Mouse (Mus musculus) liver, adult 2 months (tissue): ENCODE data around the gene Zfp668. TPM values are rescaled to one million over a fixed set of nuclear protein-coding genes. Genes with fewer than 3 reads are reported as not detected.

Experiments used
- DNase-seq: peaks from one replicate; pipeline ENCODE4 v3.0.0-alpha.2; 2011; ENCODE audit warnings: low read depth, low spot score; ENCODE audit errors: extremely low read depth
- H3K27ac ChIP-seq: fragments of 200-500 bp; replicated peaks from 2 replicates; pipeline ENCODE4 v1.5.1; 2012; ENCODE audit warnings: low read depth, mild to moderate bottlenecking, control low read depth, inconsistent platforms, low read length; ENCODE audit not compliant: insufficient read depth
- H3K27me3 ChIP-seq: fragments of 200-500 bp; 2 replicates; pipeline ENCODE4 v1.6.1; 2012; ENCODE audit warnings: mild to moderate bottlenecking, moderate library complexity, low read length, inconsistent platforms; ENCODE audit not compliant: control insufficient read depth, insufficient read depth
- H3K36me3 ChIP-seq: fragments of 200-500 bp; 2 replicates; pipeline ENCODE4 v1.6.1; 2012; ENCODE audit warnings: low read length, inconsistent platforms; ENCODE audit not compliant: control insufficient read depth, insufficient read depth
- H3K4me1 ChIP-seq: fragments of 200-500 bp; 2 replicates; pipeline ENCODE4 v1.6.1; 2011; ENCODE audit warnings: low read length; ENCODE audit not compliant: control insufficient read depth, insufficient read depth
- H3K4me3 ChIP-seq: fragments of 200-500 bp; 2 replicates; pipeline ENCODE4 v1.5.1; 2011; ENCODE audit warnings: low read depth, mild to moderate bottlenecking, control low read depth, low read length, moderate library complexity; ENCODE audit not compliant: insufficient read depth
- H3K79me2 ChIP-seq: fragments of 200-500 bp; 2 replicates; pipeline ENCODE4 v1.6.1; 2012; ENCODE audit warnings: inconsistent platforms, mild to moderate bottlenecking, low read length, moderate library complexity; ENCODE audit not compliant: control insufficient read depth, insufficient read depth
- H3K9ac ChIP-seq: fragments of 200-500 bp; 2 replicates; pipeline ENCODE4 v1.6.1; 2012; ENCODE audit warnings: low read depth, mild to moderate bottlenecking, control low read depth, inconsistent platforms, low read length
- CTCF ChIP-seq: fragments of 200-500 bp; IDR thresholded peaks from 2 replicates; pipeline ENCODE4 v1.5.1; 2011; ENCODE audit warnings: low read depth, low read length, control low read depth
- POLR2A ChIP-seq: fragments of 200-500 bp; IDR thresholded peaks from 2 replicates; pipeline ENCODE4 v1.6.1; 2011; ENCODE audit warnings: low read length, control low read depth; ENCODE audit not compliant: insufficient read depth; ENCODE audit errors: extremely low read depth
- WGBS: fragments of 180-500 bp; shearing (Covaris S2); methylation state at CpG from one replicate; pipeline ENCODE4 v1.1.7; 2018; 5-methylcytosine and 5-hydroxymethylcytosine counted together
- polyA plus RNA-seq: library from polyadenylated mRNA; depleted of rRNA; stranded (reverse); fragments of >200 nt; gene quantifications from 2 replicates; pipeline ENCODE4 v1.2.3, GENCODE M21; 2012; rRNA removed
- total RNA-seq: library from RNA; depleted of rRNA; stranded (reverse); fragments of >200 nt; gene quantifications from 2 replicates; pipeline ENCODE4 v1.2.3, GENCODE M21; 2014; rRNA removed

The Zfp668 gene
- total RNA-seq (0.65 and 0.94 TPM in 2 replicates), polyA plus RNA-seq (2.1 and 2.2 TPM in 2 replicates)

DNA sequence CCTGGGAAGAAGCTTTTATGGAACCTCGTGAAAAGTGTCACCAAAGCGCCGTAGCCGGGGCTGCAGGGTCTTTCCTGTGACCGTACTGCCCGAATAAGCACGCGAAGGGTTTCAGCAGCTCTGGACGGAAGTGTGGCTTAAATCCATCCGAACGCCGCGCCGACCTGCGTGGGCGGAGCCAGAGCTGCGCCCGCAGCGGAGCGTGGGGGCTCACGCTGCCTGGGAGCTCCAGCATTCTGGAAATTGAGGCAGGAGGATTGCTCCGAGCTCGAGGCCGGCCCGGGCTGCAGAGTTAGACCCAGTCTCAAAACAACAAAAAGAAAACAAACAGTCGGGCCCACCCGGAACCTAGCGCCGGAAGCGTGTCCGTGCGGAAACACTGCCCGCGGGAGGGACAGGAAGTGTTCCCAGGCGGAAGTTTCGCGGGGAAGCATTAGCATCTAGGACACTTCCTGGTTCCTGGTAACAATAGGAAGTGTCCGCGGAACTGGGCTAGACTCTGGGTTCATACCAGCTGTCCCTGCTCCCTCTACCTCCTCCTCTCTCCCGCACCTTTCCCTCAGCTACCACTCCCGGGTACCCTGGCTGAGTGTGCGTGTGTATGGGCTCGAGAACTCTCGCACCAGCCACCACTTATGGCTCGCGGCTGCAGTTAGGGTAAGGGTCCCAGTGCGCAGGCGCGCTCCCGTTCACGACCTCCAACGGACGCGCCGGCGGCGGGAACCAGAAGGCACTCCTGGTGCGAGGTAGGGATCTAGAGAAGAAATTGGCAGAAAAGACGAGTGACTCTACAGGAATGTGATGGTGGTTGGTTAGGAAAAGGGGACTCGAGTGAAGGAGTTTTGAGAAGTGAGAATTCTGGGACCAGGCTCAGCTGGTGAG lies at the start of gene Zfp668:
Gene Zfp668 (minus strand): TSS at position 362 of the 882 bp plus-strand sequence.
- TF ChIP-seq POLR2A = peak; percentile 30; the same call in 1 of the 2 replicates
- TF ChIP-seq CTCF = no peak
- Histone ChIP-seq H3K4me1 (peaks cover 6% of the 10 kb centered on the region), H3K4me3 (peak within 1 kb of the TSS; percentile 94), H3K27ac (peak within 1 kb of the TSS; percentile 90), H3K79me2 (peaks cover 21% of the 10 kb centered on the region), H3K9ac (peak within 1 kb of the TSS; percentile 94), H3K27me3 (no peaks in the 10 kb centered on the region), H3K36me3 (peaks cover 7% of the 10 kb centered on the region)
- peak; percentile 89 for DNase-seq
- WGBS = under 1% methylated on average over 60 of the region's 60 CpGs

GRCm38 (mm10) chr7:127926066-127926465 lies 49.4 kb upstream of the Zfp668 start:
- DNase-seq = no peak
- Histone ChIP-seq H3K79me2 (no peaks in the 10 kb centered on the region), H3K9ac (no peak overlapping the region), H3K27me3 (no peaks in the 10 kb centered on the region), H3K27ac (no peak overlapping the region), H3K4me3 (no peak overlapping the region), H3K4me1 (peaks cover 21% of the 10 kb centered on the region), H3K36me3 (peaks cover 3% of the 10 kb centered on the region; the same call in 1 of the 2 replicates)
- TF ChIP-seq CTCF = no peak
- no peak for TF ChIP-seq POLR2A
- 78% methylated on average over 8 of the region's 8 CpGs for WGBS

- Histone ChIP-seq H3K4me1 (peaks cover 17% of the 10 kb centered on the region), H3K27me3 (no peaks in the 10 kb centered on the region), H3K9ac (no peak overlapping the region), H3K36me3 (peaks cover 3% of the 10 kb centered on the region; the same call in 1 of the 2 replicates), H3K27ac (no peak overlapping the region), H3K4me3 (no peak overlapping the region), H3K79me2 (no peaks in the 10 kb centered on the region)
- WGBS = 65% methylated on average over 5 of the region's 5 CpGs
- TF ChIP-seq CTCF (no peak), POLR2A (no peak)
- no peak for DNase-seq
Observed at GRCm38 (mm10) chr7:127925252-127925651, 48.6 kb upstream of the Zfp668 start.

- peaks cover 9% of the 10 kb centered on the region for H3K4me1 ChIP-seq
- 76% methylated on average over 5 of the region's 5 CpGs for WGBS
- no peaks in the 10 kb centered on the region for H3K79me2 ChIP-seq
- DNase-seq = no peak
- H3K36me3 ChIP-seq = peaks cover 3% of the 10 kb centered on the region; the same call in 1 of the 2 replicates
- no peak for TF ChIP-seq CTCF
- TF ChIP-seq POLR2A = no peak
- no peak overlapping the region for H3K9ac ChIP-seq
- H3K27me3 ChIP-seq = no peaks in the 10 kb centered on the region
- H3K27ac ChIP-seq = no peak overlapping the region
- H3K4me3 ChIP-seq = no peak overlapping the region
Observed at GRCm38 (mm10) chr7:127923714-127924113, 47.1 kb upstream of the Zfp668 start.

- Histone ChIP-seq H3K4me3 (no peak overlapping the region), H3K4me1 (peaks cover 9% of the 10 kb centered on the region; the same call in 1 of the 2 replicates), H3K27me3 (no peaks in the 10 kb centered on the region), H3K27ac (peak overlapping the region; percentile 66), H3K79me2 (no peaks in the 10 kb centered on the region), H3K9ac (no peak overlapping the region), H3K36me3 (peaks cover 3% of the 10 kb centered on the region; the same call in 1 of the 2 replicates)
- TF ChIP-seq CTCF (no peak), POLR2A (no peak)
- 46% methylated on average over 6 of the region's 6 CpGs for WGBS
- DNase-seq = peak; percentile 61
Observed at GRCm38 (mm10) chr7:127922451-127923275, 46.0 kb upstream of the Zfp668 start.
